Mouse (Mus musculus): ENCODE results near the gene Rictor.

DNA sequence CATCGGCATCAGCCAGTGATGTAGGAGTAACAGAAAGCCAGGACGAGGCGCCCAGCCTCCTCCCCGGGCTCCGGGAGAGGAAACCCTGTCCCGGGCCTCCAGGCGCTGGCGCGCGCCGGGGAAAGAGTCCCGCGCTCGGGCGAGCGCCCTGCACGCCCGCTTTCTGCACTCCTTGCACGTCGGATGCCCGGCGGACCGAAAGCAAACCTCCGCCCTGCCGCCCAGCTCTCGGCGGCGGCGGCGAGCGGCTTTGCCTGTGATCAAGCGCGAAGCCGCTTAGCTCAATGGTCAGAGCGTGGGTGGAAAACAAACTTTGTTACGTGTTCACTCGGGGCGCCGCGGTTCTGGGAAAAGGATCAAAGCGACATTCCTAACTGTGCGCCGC lies 636 bp upstream of the Rictor start:
- no peak for TF ChIP-seq CTCF (IDR thresholded peaks at IDR 0.05)
- TF ChIP-seq EP300 (IDR thresholded peaks at IDR 0.05) = no peak

All from lung, postnatal 0 days (tissue).